Mouse (Mus musculus): ENCODE results near the gene Arhgef18. TPM values are rescaled to one million over a fixed set of nuclear protein-coding genes. Genes with fewer than 3 reads are reported as not detected.

The Arhgef18 gene
- 15.2 and 34.7 TPM in 2 replicates for polyA plus RNA-seq (2011; ENCODE audit: insufficient read depth, insufficient read length, low replicate concordance, missing spikeins)

- Histone ChIP-seq H3K4me3 (replicated peaks; ENCODE audit: control insufficient read depth, low read depth, low read length) (peak within 1 kb of the TSS; percentile 64), H3K4me1 (ENCODE audit: control insufficient read depth, insufficient read depth, low read length) (no peaks in the 10 kb centered on the region), H3K27ac (ENCODE audit: control insufficient read depth, insufficient read depth, low read depth, low read length, poor library complexity) (no peak within 1 kb of the TSS)
- TF ChIP-seq POLR2A (IDR thresholded peaks at IDR 0.05; ENCODE audit: borderline replicate concordance, control insufficient read depth, low read depth, low read length) (peak; percentile 29; the same call in 1 of the 2 replicates), CTCF (IDR thresholded peaks at IDR 0.05; ENCODE audit: control insufficient read depth, insufficient read depth, low read length) (no peak)
- 74% methylated on average over 48 of the region's 48 CpGs for WGBS
Measured at GRCm38 (mm10) chr8:3392771-3393710, at the start of gene Arhgef18. TSS of gene Arhgef18 (plus strand) at chr8:3393006.

GRCm38 (mm10) chr8:3345337-3345736, 47.5 kb upstream of the Arhgef18 start:
- Histone ChIP-seq H3K27ac (ENCODE audit: control insufficient read depth, insufficient read depth, low read depth, low read length, poor library complexity) (no peak overlapping the region), H3K4me3 (replicated peaks; ENCODE audit: control insufficient read depth, low read depth, low read length) (no peak overlapping the region), H3K4me1 (ENCODE audit: control insufficient read depth, insufficient read depth, low read length) (peaks cover 2% of the 10 kb centered on the region; the same call in 1 of the 2 replicates)
- 83% methylated on average over 6 of the region's 6 CpGs for WGBS
- TF ChIP-seq CTCF (IDR thresholded peaks at IDR 0.05; ENCODE audit: control insufficient read depth, insufficient read depth, low read length): no peak
- no peak for TF ChIP-seq POLR2A (IDR thresholded peaks at IDR 0.05; ENCODE audit: borderline replicate concordance, control insufficient read depth, low read depth, low read length)

GRCm38 (mm10) chr8:3346691-3347413, 46.0 kb upstream of the Arhgef18 start:
- H3K27ac ChIP-seq (ENCODE audit: control insufficient read depth, insufficient read depth, low read depth, low read length, poor library complexity): no peak overlapping the region
- peaks cover 2% of the 10 kb centered on the region; the same call in 1 of the 2 replicates for H3K4me1 ChIP-seq (ENCODE audit: control insufficient read depth, insufficient read depth, low read length)
- 56% methylated on average over 5 of the region's 5 CpGs for WGBS
- no peak overlapping the region for H3K4me3 ChIP-seq (replicated peaks; ENCODE audit: control insufficient read depth, low read depth, low read length)
- no peak for TF ChIP-seq CTCF (IDR thresholded peaks at IDR 0.05; ENCODE audit: control insufficient read depth, insufficient read depth, low read length)
- no peak for TF ChIP-seq POLR2A (IDR thresholded peaks at IDR 0.05; ENCODE audit: borderline replicate concordance, control insufficient read depth, low read depth, low read length)

- TF ChIP-seq CTCF (IDR thresholded peaks at IDR 0.05; ENCODE audit: control insufficient read depth, insufficient read depth, low read length) (no peak), POLR2A (IDR thresholded peaks at IDR 0.05; ENCODE audit: borderline replicate concordance, control insufficient read depth, low read depth, low read length) (no peak)
- H3K27ac ChIP-seq (ENCODE audit: control insufficient read depth, insufficient read depth, low read depth, low read length, poor library complexity): no peak overlapping the region
- peaks cover 4% of the 10 kb centered on the region; the same call in 1 of the 2 replicates for H3K4me1 ChIP-seq (ENCODE audit: control insufficient read depth, insufficient read depth, low read length)
- no peak overlapping the region for H3K4me3 ChIP-seq (replicated peaks; ENCODE audit: control insufficient read depth, low read depth, low read length)
- 45% methylated on average over 13 of the region's 13 CpGs for WGBS
Measured at GRCm38 (mm10) chr8:3348142-3348823, 44.5 kb upstream of the Arhgef18 start.

GRCm38 (mm10) chr8:3350747-3351146, 42.1 kb upstream of the Arhgef18 start:
- Histone ChIP-seq H3K4me3 (replicated peaks; ENCODE audit: control insufficient read depth, low read depth, low read length) (no peak overlapping the region), H3K4me1 (ENCODE audit: control insufficient read depth, insufficient read depth, low read length) (peaks cover 4% of the 10 kb centered on the region; the same call in 1 of the 2 replicates), H3K27ac (ENCODE audit: control insufficient read depth, insufficient read depth, low read depth, low read length, poor library complexity) (no peak overlapping the region)
- 84% methylated on average over 6 of the region's 6 CpGs for WGBS
- TF ChIP-seq CTCF (IDR thresholded peaks at IDR 0.05; ENCODE audit: control insufficient read depth, insufficient read depth, low read length) (no peak), POLR2A (IDR thresholded peaks at IDR 0.05; ENCODE audit: borderline replicate concordance, control insufficient read depth, low read depth, low read length) (no peak)

- peak overlapping the region; percentile 89 for H3K4me3 ChIP-seq (replicated peaks; ENCODE audit: control insufficient read depth, low read depth, low read length)
- peaks cover 4% of the 10 kb centered on the region; the same call in 1 of the 2 replicates for H3K4me1 ChIP-seq (ENCODE audit: control insufficient read depth, insufficient read depth, low read length)
- no peak for TF ChIP-seq CTCF (IDR thresholded peaks at IDR 0.05; ENCODE audit: control insufficient read depth, insufficient read depth, low read length)
- TF ChIP-seq POLR2A (IDR thresholded peaks at IDR 0.05; ENCODE audit: borderline replicate concordance, control insufficient read depth, low read depth, low read length): no peak
- 18% methylated on average over 6 of the region's 6 CpGs for WGBS
- H3K27ac ChIP-seq (ENCODE audit: control insufficient read depth, insufficient read depth, low read depth, low read length, poor library complexity): peak overlapping the region; percentile 81
Measured at GRCm38 (mm10) chr8:3352715-3353114, 40.1 kb upstream of the Arhgef18 start.

- TF ChIP-seq CTCF (IDR thresholded peaks at IDR 0.05; ENCODE audit: control insufficient read depth, insufficient read depth, low read length): no peak; the same call in 1 of the 2 replicates
- peak; percentile 84; the same call in 1 of the 2 replicates for TF ChIP-seq POLR2A (IDR thresholded peaks at IDR 0.05; ENCODE audit: borderline replicate concordance, control insufficient read depth, low read depth, low read length)
- WGBS: 3% methylated on average over 13 of the region's 13 CpGs
- peak within 1 kb of the TSS; percentile 89 for H3K4me3 ChIP-seq (replicated peaks; ENCODE audit: control insufficient read depth, low read depth, low read length)
- H3K27ac ChIP-seq (ENCODE audit: control insufficient read depth, insufficient read depth, low read depth, low read length, poor library complexity): peak within 1 kb of the TSS; percentile 81
- H3K4me1 ChIP-seq (ENCODE audit: control insufficient read depth, insufficient read depth, low read length): peaks cover 3% of the 10 kb centered on the region; the same call in 1 of the 2 replicates
Measured at GRCm38 (mm10) chr8:3353189-3353810, 39.5 kb upstream of the Arhgef18 start, which contains the start of gene A430078G23Rik. TSS of gene A430078G23Rik (plus strand) at chr8:3353415.
